Mouse (Mus musculus) heart, embryonic 15.5 days (tissue): ENCODE data around the gene Efna3. TPM values are rescaled to one million over a fixed set of nuclear protein-coding genes. Genes with fewer than 3 reads are reported as not detected.
A peak's percentile ranks its signal among the peaks of the same experiment; 100 is the strongest.

ENCODE experiments used
- ATAC-seq: fragments of 200-750 bp; cut with Nextera tagmentation; replicated peaks from 2 replicates; pipeline ENCODE4 v1.8.0; 2017; ENCODE audit warnings: low read depth, moderate TSS enrichment; ENCODE audit not compliant: insufficient number of reproducible peaks, insufficient read depth, low FRiP score
- H3K27ac ChIP-seq: fragments of 300-500 bp; sonication (generic); 2 replicates; pipeline ENCODE4 v1.5.1; 2015; ENCODE audit warnings: mild to moderate bottlenecking, inconsistent platforms
- H3K27me3 ChIP-seq: fragments of 300-500 bp; sonication (generic); 2 replicates; pipeline ENCODE4 v1.6.1; 2015; ENCODE audit warnings: inconsistent platforms
- H3K36me3 ChIP-seq: fragments of 300-500 bp; sonication (generic); 2 replicates; pipeline ENCODE4 v1.6.1; 2015; ENCODE audit warnings: mild to moderate bottlenecking, inconsistent platforms
- H3K4me1 ChIP-seq: fragments of 300-500 bp; sonication (generic); replicated peaks from 2 replicates; pipeline ENCODE4 v1.6.1; 2015; ENCODE audit warnings: inconsistent platforms
- H3K4me2 ChIP-seq: fragments of 300-500 bp; sonication (generic); 2 replicates; pipeline ENCODE4 v1.6.1; 2015; ENCODE audit warnings: inconsistent platforms, mild to moderate bottlenecking, moderate library complexity
- H3K4me3 ChIP-seq: fragments of 300-500 bp; sonication (generic); 2 replicates; pipeline ENCODE4 v1.5.1; 2015; ENCODE audit warnings: mild to moderate bottlenecking, inconsistent platforms
- H3K9ac ChIP-seq: fragments of 300-500 bp; sonication (generic); 2 replicates; pipeline ENCODE4 v1.6.1; 2015; ENCODE audit warnings: mild to moderate bottlenecking, inconsistent platforms
- H3K9me3 ChIP-seq: fragments of 300-500 bp; sonication (generic); replicated peaks from 2 replicates; pipeline ENCODE4 v1.6.1; 2016; ENCODE audit warnings: inconsistent platforms
- WGBS: fragments of 180-500 bp; shearing (Covaris S2); methylation state at CpG from one replicate; pipeline ENCODE4 v1.1.7; 2015; ENCODE audit warnings: mixed read lengths; 5-methylcytosine and 5-hydroxymethylcytosine counted together
- polyA plus RNA-seq: library from polyadenylated mRNA; unstranded; fragments of >200 nt; fragmentation: Nextera tagmentation; extraction: Ambion mirVana; gene quantifications from 2 replicates; pipeline ENCODE4 v1.2.1, GENCODE M21; 2015

The Efna3 gene
- polyA plus RNA-seq, 1 experiment from 2014 or later: 0.73 TPM

DNA sequence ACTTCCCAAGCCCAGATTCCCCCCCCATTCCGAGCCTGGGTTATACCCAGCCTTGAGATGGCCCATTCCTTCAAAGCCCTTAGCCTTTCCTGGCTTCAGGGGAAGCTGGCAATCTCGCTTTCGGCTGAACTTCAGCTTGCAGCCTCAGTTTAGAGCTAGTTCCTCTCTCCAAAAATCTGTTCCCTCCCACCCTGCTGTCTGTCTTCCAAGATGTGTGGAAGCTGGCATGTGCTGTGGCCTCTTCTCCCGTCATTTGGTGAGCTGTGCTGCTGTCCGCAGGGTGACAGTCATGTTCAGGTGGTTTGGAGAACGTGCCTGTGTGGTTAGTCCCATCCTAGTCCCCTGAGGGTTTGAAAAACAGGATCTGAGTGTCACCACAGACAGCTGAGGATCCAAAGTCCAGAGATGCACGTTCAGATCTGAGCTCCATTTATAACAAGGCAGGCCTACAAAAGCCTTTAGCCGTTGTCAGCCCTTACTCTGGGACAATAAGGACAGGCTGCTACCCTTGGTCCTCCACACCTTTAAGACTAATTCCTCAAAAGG lies 27.0 kb downstream of the Efna3 start:
- Histone ChIP-seq H3K27me3 (no peaks in the 10 kb centered on the region), H3K4me2 (no peak overlapping the region), H3K27ac (no peak overlapping the region), H3K9ac (no peak overlapping the region), H3K4me3 (no peak overlapping the region), H3K36me3 (no peaks in the 10 kb centered on the region), H3K4me1 (peaks cover 10% of the 10 kb centered on the region), H3K9me3 (no peaks in the 10 kb centered on the region)
- ATAC-seq: no peak
- 73% methylated on average over 8 of the region's 8 CpGs for WGBS

- no peaks in the 10 kb centered on the region for H3K9me3 ChIP-seq
- ATAC-seq: no peak
- 74% methylated on average over 5 of the region's 5 CpGs for WGBS
Measured at GRCm38 (mm10) chr3:89294195-89294594, 28.6 kb downstream of the Efna3 start.

GRCm38 (mm10) chr3:89293247-89293918 lies 29.4 kb downstream of the Efna3 start:
- WGBS: 88% methylated on average over 11 of the region's 11 CpGs

More at GRCm38 (mm10) chr3:89294195-89294594, 28.6 kb downstream of the Efna3 start:
- H3K4me2 ChIP-seq: no peak overlapping the region
- no peak overlapping the region for H3K27ac ChIP-seq
- H3K36me3 ChIP-seq: no peaks in the 10 kb centered on the region
- no peak overlapping the region for H3K9ac ChIP-seq
- 0 out of 2 replicates have a peak, but pooled peaks cover under 1% of the 10 kb centered on the region for H3K4me1 ChIP-seq
- no peaks in the 10 kb centered on the region for H3K27me3 ChIP-seq
- H3K4me3 ChIP-seq: no peak overlapping the region

DNA sequence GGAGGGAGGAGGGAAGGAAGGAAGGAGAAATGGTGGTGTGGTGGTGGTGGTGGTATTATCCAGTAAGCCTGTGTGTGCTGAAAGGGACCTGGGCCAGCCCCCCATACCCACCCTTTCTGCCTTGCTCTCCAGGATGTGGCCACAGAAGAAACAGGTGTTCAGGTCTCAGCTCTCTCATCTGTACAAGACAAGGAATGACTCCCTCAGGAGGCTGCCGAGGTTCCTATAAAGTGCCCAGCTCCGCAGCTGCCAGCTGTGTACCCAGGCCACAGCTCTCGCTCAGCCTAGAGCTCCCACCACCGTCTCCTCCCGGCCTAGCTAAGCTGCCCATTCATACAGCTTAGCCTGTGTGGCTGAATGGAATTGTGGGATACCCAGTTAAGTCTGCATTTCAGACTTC lies 30.5 kb downstream of the Efna3 start:
- Histone ChIP-seq H3K36me3 (no peaks in the 10 kb centered on the region), H3K9me3 (no peaks in the 10 kb centered on the region), H3K9ac (no peak overlapping the region), H3K27ac (no peak overlapping the region), H3K27me3 (no peaks in the 10 kb centered on the region), H3K4me3 (no peak overlapping the region), H3K4me1 (peaks cover 7% of the 10 kb centered on the region; the same call in 1 of the 2 replicates), H3K4me2 (no peak overlapping the region)
- no peak for ATAC-seq
- WGBS: 79% methylated on average over 5 of the region's 5 CpGs

More at GRCm38 (mm10) chr3:89293247-89293918, 29.4 kb downstream of the Efna3 start:
- no peak overlapping the region for H3K9ac ChIP-seq
- no peaks in the 10 kb centered on the region for H3K27me3 ChIP-seq
- no peak overlapping the region for H3K27ac ChIP-seq
- no peaks in the 10 kb centered on the region for H3K36me3 ChIP-seq
- no peak for ATAC-seq
- H3K4me3 ChIP-seq: no peak overlapping the region
- H3K4me1 ChIP-seq: 0 out of 2 replicates have a peak, but pooled peaks cover 2% of the 10 kb centered on the region
- no peak overlapping the region for H3K4me2 ChIP-seq
- H3K9me3 ChIP-seq: no peaks in the 10 kb centered on the region

GRCm38 (mm10) chr3:89291874-89292273 lies 30.9 kb downstream of the Efna3 start:
- H3K9me3 ChIP-seq: no peaks in the 10 kb centered on the region
- no peak overlapping the region for H3K27ac ChIP-seq
- H3K4me2 ChIP-seq: no peak overlapping the region
- no peaks in the 10 kb centered on the region for H3K36me3 ChIP-seq
- ATAC-seq: no peak
- WGBS: 43% methylated on average over 10 of the region's 10 CpGs
- no peak overlapping the region for H3K4me3 ChIP-seq
- peaks cover 7% of the 10 kb centered on the region; the same call in 1 of the 2 replicates for H3K4me1 ChIP-seq
- no peak overlapping the region for H3K9ac ChIP-seq
- H3K27me3 ChIP-seq: no peaks in the 10 kb centered on the region

DNA sequence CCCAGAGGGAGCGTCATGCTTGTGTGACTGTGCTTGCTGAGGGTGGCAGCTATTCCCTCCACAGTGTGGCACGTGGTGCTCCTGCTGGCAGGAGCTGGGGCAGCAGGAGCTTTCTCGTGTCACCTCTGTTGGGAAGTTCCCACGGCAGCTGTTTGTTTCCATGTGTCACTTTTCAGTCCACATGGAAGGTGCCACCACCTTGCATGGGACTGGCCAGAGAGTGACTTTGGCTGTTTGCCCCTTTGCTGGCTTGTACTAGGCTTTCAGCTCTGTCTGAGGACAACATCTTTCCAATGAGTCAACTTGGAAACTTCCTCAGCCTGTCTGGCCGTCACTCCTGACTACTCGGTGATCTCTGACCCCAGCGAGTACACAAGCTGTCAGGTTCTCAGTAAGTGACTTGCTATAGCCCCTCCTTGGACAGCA lies 34.2 kb downstream of the Efna3 start:
- H3K27me3 ChIP-seq: no peaks in the 10 kb centered on the region
- no peak overlapping the region for H3K4me2 ChIP-seq
- H3K9me3 ChIP-seq: no peaks in the 10 kb centered on the region
- H3K27ac ChIP-seq: no peak overlapping the region
- H3K36me3 ChIP-seq: no peaks in the 10 kb centered on the region
- H3K4me1 ChIP-seq: peaks cover 7% of the 10 kb centered on the region; the same call in 1 of the 2 replicates
- H3K4me3 ChIP-seq: no peak overlapping the region
- no peak for ATAC-seq
- H3K9ac ChIP-seq: no peak overlapping the region
- WGBS: 29% methylated on average over 7 of the region's 7 CpGs

- Histone ChIP-seq H3K4me1 (peaks cover 7% of the 10 kb centered on the region; the same call in 1 of the 2 replicates), H3K36me3 (no peaks in the 10 kb centered on the region), H3K4me3 (no peak overlapping the region), H3K9me3 (no peaks in the 10 kb centered on the region), H3K27ac (peak overlapping the region; percentile 51), H3K27me3 (no peaks in the 10 kb centered on the region), H3K9ac (no peak overlapping the region), H3K4me2 (no peak overlapping the region)
- WGBS: 50% methylated on average over 5 of the region's 5 CpGs
- ATAC-seq: no peak
Measured at GRCm38 (mm10) chr3:89287286-89287685, 35.5 kb downstream of the Efna3 start.

GRCm38 (mm10) chr3:89285526-89285925 lies 37.2 kb downstream of the Efna3 start:
- Histone ChIP-seq H3K9ac (no peak overlapping the region), H3K36me3 (no peaks in the 10 kb centered on the region), H3K9me3 (no peaks in the 10 kb centered on the region), H3K27me3 (no peaks in the 10 kb centered on the region), H3K4me2 (no peak overlapping the region), H3K4me3 (no peak overlapping the region), H3K27ac (no peak overlapping the region), H3K4me1 (peaks cover 20% of the 10 kb centered on the region)
- ATAC-seq: no peak
- 33% methylated on average over 2 of the region's 2 CpGs for WGBS

- 82% methylated on average over 3 of the region's 3 CpGs for WGBS
- no peak overlapping the region for H3K27ac ChIP-seq
- no peak for ATAC-seq
- peaks cover 29% of the 10 kb centered on the region for H3K4me1 ChIP-seq
- no peak overlapping the region for H3K4me3 ChIP-seq
- H3K36me3 ChIP-seq: no peaks in the 10 kb centered on the region
- no peaks in the 10 kb centered on the region for H3K27me3 ChIP-seq
- H3K4me2 ChIP-seq: no peak overlapping the region
- no peak overlapping the region for H3K9ac ChIP-seq
- H3K9me3 ChIP-seq: no peaks in the 10 kb centered on the region
Measured at GRCm38 (mm10) chr3:89284261-89284660, 38.5 kb downstream of the Efna3 start.

DNA sequence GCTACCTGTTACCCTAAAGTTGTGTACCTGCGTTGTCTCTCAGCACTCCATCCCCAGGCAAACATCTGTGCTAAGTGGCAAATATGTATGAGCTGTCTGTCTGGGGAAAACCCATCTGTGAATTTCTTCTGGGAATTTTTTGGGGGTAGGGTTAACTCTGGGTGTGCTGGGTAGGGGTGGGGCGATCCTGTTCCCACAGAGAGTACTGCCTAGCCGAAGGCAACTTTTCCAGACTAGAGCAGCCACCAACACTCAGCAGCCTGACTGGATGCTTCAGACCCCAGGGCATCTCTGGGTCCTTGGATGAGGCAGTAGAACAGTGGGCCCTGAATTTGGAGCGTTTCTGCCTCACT lies 40.5 kb downstream of the Efna3 start:
- no peaks in the 10 kb centered on the region for H3K27me3 ChIP-seq
- 0 out of 2 replicates have a peak overlapping the region, but pooled peaks have one; percentile 98 for H3K4me2 ChIP-seq
- H3K9me3 ChIP-seq: no peaks in the 10 kb centered on the region
- no peak overlapping the region for H3K4me3 ChIP-seq
- no peaks in the 10 kb centered on the region for H3K36me3 ChIP-seq
- no peak for ATAC-seq
- peaks cover 42% of the 10 kb centered on the region for H3K4me1 ChIP-seq
- H3K9ac ChIP-seq: no peak overlapping the region
- 23% methylated on average over 4 of the region's 4 CpGs for WGBS
- no peak overlapping the region for H3K27ac ChIP-seq

DNA sequence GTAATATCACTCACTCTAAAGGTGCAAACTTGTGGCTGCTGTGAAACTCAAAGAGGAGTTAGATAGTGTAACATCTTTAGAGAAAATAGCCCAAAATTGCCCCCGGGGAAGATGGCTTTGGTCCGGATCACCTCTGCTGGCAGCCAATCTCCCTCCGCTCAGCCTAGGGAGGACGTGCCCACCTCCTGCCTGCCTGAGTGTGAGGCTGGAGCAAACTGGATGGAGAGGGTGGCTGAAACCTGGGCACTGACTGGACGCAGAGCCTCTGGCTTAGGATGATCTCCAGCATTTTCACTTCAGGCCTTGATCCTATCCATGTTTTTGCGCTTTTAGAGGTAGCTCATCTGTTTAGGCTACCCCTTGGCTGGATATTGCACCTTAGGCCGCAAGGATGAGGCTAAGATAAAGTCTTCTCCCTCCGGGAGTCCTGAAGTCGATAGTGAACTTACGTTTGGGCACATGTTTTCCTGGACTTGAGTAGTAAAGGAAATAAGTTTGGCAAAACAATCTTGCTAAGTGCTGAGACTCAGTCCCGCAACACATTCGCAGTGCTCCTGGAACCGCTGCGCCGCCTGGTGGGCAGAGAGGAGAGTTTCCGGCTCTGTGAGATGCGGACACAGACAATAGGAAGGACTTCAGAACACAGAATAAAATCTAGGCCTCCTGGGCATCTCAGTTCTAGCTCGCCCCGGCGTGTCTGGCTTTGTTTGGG lies 41.0 kb downstream of the Efna3 start:
- Histone ChIP-seq H3K4me2 (peak overlapping the region; percentile 98), H3K4me3 (peak overlapping the region; percentile 70), H3K4me1 (peaks cover 47% of the 10 kb centered on the region), H3K36me3 (no peaks in the 10 kb centered on the region), H3K27ac (peak overlapping the region; percentile 92), H3K9me3 (no peaks in the 10 kb centered on the region), H3K9ac (peak overlapping the region; percentile 81; the same call in 1 of the 2 replicates), H3K27me3 (no peaks in the 10 kb centered on the region)
- 10% methylated on average over 20 of the region's 20 CpGs for WGBS
- no peak for ATAC-seq
